Mouse (Mus musculus): Measurements from ENCODE around the gene Fdxacb1. TPM values are rescaled to one million over a fixed set of nuclear protein-coding genes. Genes with fewer than 3 reads are reported as not detected.

The Fdxacb1 gene
- polyA plus RNA-seq, 1 experiment = 3.6 TPM

- Histone ChIP-seq H3K36me3 (ENCODE audit: control insufficient read depth, insufficient read depth) (no peaks in the 10 kb centered on the region), H3K79me2 (ENCODE audit: control insufficient read depth, insufficient read depth) (peaks cover 4% of the 10 kb centered on the region), H3ac (ENCODE audit: control insufficient read depth, insufficient read length) (peak overlapping the region; percentile 71), H3K4me2 (ENCODE audit: low read depth) (peak overlapping the region; percentile 81), H3K27me3 (ENCODE audit: control insufficient read depth, insufficient read depth, insufficient read length) (no peaks in the 10 kb centered on the region), H3K4me3 (peak overlapping the region; percentile 39)
- TF ChIP-seq SRF (IDR thresholded peaks at IDR 0.05; ENCODE audit: control insufficient read depth, insufficient read length, low read depth) (no peak), POLR2A (IDR thresholded peaks at IDR 0.05; ENCODE audit: insufficient read length, low read depth) (no peak), E2F4 (IDR thresholded peaks at IDR 0.05; ENCODE audit: insufficient read depth) (no peak), REST (IDR thresholded peaks at IDR 0.05; ENCODE audit: insufficient read depth, insufficient read length) (no peak), CEBPB (IDR thresholded peaks at IDR 0.05; ENCODE audit: insufficient read depth, poor library complexity, severe bottlenecking) (no peak), TCF3 (IDR thresholded peaks at IDR 0.05; ENCODE audit: insufficient read length, low read depth) (no peak), MYOD1 (IDR thresholded peaks at IDR 0.05; ENCODE audit: control insufficient read depth in 1 of 3, insufficient read length in 2 of 3, low read depth in 2 of 3) (no peak), USF1 (IDR thresholded peaks at IDR 0.05; ENCODE audit: low read depth) (no peak), MYOG (IDR thresholded peaks at IDR 0.05; ENCODE audit: control insufficient read depth in 1 of 3, insufficient read depth in 1 of 3, insufficient read length in 2 of 3, low read depth in 2 of 3) (no peak), TCF12 (IDR thresholded peaks at IDR 0.05; ENCODE audit: insufficient read depth, poor library complexity, severe bottlenecking) (no peak), POLR2AphosphoS2 (IDR thresholded peaks at IDR 0.05; ENCODE audit: insufficient read length, low read depth) (no peak), MAX (IDR thresholded peaks at IDR 0.05; ENCODE audit: low read depth) (no peak)
These were observed 7.7 kb downstream of the Fdxacb1 start for GRCm38 (mm10) chr9:50775662-50776126.

GRCm38 (mm10) chr9:50776162-50776760, 8.2 kb downstream of the Fdxacb1 start:
- H3K4me3 ChIP-seq = peak overlapping the region; percentile 39
- H3ac ChIP-seq (ENCODE audit: control insufficient read depth, insufficient read length) = peak overlapping the region; percentile 71
- H3K79me2 ChIP-seq (ENCODE audit: control insufficient read depth, insufficient read depth) = peaks cover 4% of the 10 kb centered on the region
- H3K36me3 ChIP-seq (ENCODE audit: control insufficient read depth, insufficient read depth) = no peaks in the 10 kb centered on the region
- TF ChIP-seq TCF3 (IDR thresholded peaks at IDR 0.05; ENCODE audit: insufficient read length, low read depth) (no peak), POLR2AphosphoS2 (IDR thresholded peaks at IDR 0.05; ENCODE audit: insufficient read length, low read depth) (no peak), TCF12 (IDR thresholded peaks at IDR 0.05; ENCODE audit: insufficient read depth, poor library complexity, severe bottlenecking) (no peak), REST (IDR thresholded peaks at IDR 0.05; ENCODE audit: insufficient read depth, insufficient read length) (no peak), USF1 (IDR thresholded peaks at IDR 0.05; ENCODE audit: low read depth) (no peak), MYOD1 (IDR thresholded peaks at IDR 0.05; ENCODE audit: control insufficient read depth in 1 of 3, insufficient read length in 2 of 3, low read depth in 2 of 3) (no peak), E2F4 (IDR thresholded peaks at IDR 0.05; ENCODE audit: insufficient read depth) (no peak), SRF (IDR thresholded peaks at IDR 0.05; ENCODE audit: control insufficient read depth, insufficient read length, low read depth) (no peak), MYOG (IDR thresholded peaks at IDR 0.05; ENCODE audit: control insufficient read depth in 1 of 3, insufficient read depth in 1 of 3, insufficient read length in 2 of 3, low read depth in 2 of 3) (no peak), CEBPB (IDR thresholded peaks at IDR 0.05; ENCODE audit: insufficient read depth, poor library complexity, severe bottlenecking) (no peak), MAX (IDR thresholded peaks at IDR 0.05; ENCODE audit: low read depth) (no peak)
- no peaks in the 10 kb centered on the region for H3K27me3 ChIP-seq (ENCODE audit: control insufficient read depth, insufficient read depth, insufficient read length)
- peak overlapping the region; percentile 81 for H3K4me2 ChIP-seq (ENCODE audit: low read depth)

- H3K4me2 ChIP-seq (ENCODE audit: low read depth) = no peak overlapping the region
- no peaks in the 10 kb centered on the region for H3K79me2 ChIP-seq (ENCODE audit: control insufficient read depth, insufficient read depth)
- H3K36me3 ChIP-seq (ENCODE audit: control insufficient read depth, insufficient read depth) = peaks cover 9% of the 10 kb centered on the region
- H3ac ChIP-seq (ENCODE audit: control insufficient read depth, insufficient read length) = no peak overlapping the region
- no peak for TF ChIP-seq CEBPB (IDR thresholded peaks at IDR 0.05; ENCODE audit: insufficient read depth, poor library complexity, severe bottlenecking)
- no peak for TF ChIP-seq E2F4 (IDR thresholded peaks at IDR 0.05; ENCODE audit: insufficient read depth)
- no peaks in the 10 kb centered on the region for H3K27me3 ChIP-seq (ENCODE audit: control insufficient read depth, insufficient read depth, insufficient read length)
- no peak overlapping the region for H3K4me3 ChIP-seq
These were observed 14.1 kb downstream of the Fdxacb1 start for GRCm38 (mm10) chr9:50782155-50782554.

- no peak for TF ChIP-seq E2F4 (IDR thresholded peaks at IDR 0.05; ENCODE audit: insufficient read depth)
- TF ChIP-seq POLR2A (IDR thresholded peaks at IDR 0.05; ENCODE audit: insufficient read length, low read depth) = no peak
- TF ChIP-seq USF1 (IDR thresholded peaks at IDR 0.05; ENCODE audit: low read depth) = no peak
- no peak for TF ChIP-seq SRF (IDR thresholded peaks at IDR 0.05; ENCODE audit: control insufficient read depth, insufficient read length, low read depth)
- TF ChIP-seq MAX (IDR thresholded peaks at IDR 0.05; ENCODE audit: low read depth) = no peak
- TF ChIP-seq MYOG (IDR thresholded peaks at IDR 0.05; ENCODE audit: control insufficient read depth in 1 of 3, insufficient read depth in 1 of 3, insufficient read length in 2 of 3, low read depth in 2 of 3) = no peak
- no peak for TF ChIP-seq POLR2AphosphoS2 (IDR thresholded peaks at IDR 0.05; ENCODE audit: insufficient read length, low read depth)
- no peak for TF ChIP-seq CEBPB (IDR thresholded peaks at IDR 0.05; ENCODE audit: insufficient read depth, poor library complexity, severe bottlenecking)
- no peak for TF ChIP-seq REST (IDR thresholded peaks at IDR 0.05; ENCODE audit: insufficient read depth, insufficient read length)
- no peak for TF ChIP-seq TCF3 (IDR thresholded peaks at IDR 0.05; ENCODE audit: insufficient read length, low read depth)
- no peak for TF ChIP-seq TCF12 (IDR thresholded peaks at IDR 0.05; ENCODE audit: insufficient read depth, poor library complexity, severe bottlenecking)
- no peak for TF ChIP-seq MYOD1 (IDR thresholded peaks at IDR 0.05; ENCODE audit: control insufficient read depth in 1 of 3, insufficient read length in 2 of 3, low read depth in 2 of 3)
- no peak overlapping the region for H3K4me3 ChIP-seq
- H3K4me2 ChIP-seq (ENCODE audit: low read depth) = no peak overlapping the region
- peaks cover 10% of the 10 kb centered on the region for H3K36me3 ChIP-seq (ENCODE audit: control insufficient read depth, insufficient read depth)
- H3K79me2 ChIP-seq (ENCODE audit: control insufficient read depth, insufficient read depth) = no peaks in the 10 kb centered on the region
- no peaks in the 10 kb centered on the region for H3K27me3 ChIP-seq (ENCODE audit: control insufficient read depth, insufficient read depth, insufficient read length)
- H3ac ChIP-seq (ENCODE audit: control insufficient read depth, insufficient read length) = no peak overlapping the region
These were observed 27.2 kb downstream of the Fdxacb1 start for GRCm38 (mm10) chr9:50795266-50795665.

- Histone ChIP-seq H3K79me2 (ENCODE audit: control insufficient read depth, insufficient read depth) (no peaks in the 10 kb centered on the region), H3K4me2 (ENCODE audit: low read depth) (no peak overlapping the region), H3K4me3 (no peak overlapping the region), H3K36me3 (ENCODE audit: control insufficient read depth, insufficient read depth) (peaks cover 14% of the 10 kb centered on the region), H3ac (ENCODE audit: control insufficient read depth, insufficient read length) (no peak overlapping the region), H3K27me3 (ENCODE audit: control insufficient read depth, insufficient read depth, insufficient read length) (no peaks in the 10 kb centered on the region)
- no peak for TF ChIP-seq POLR2AphosphoS2 (IDR thresholded peaks at IDR 0.05; ENCODE audit: insufficient read length, low read depth)
- TF ChIP-seq MAX (IDR thresholded peaks at IDR 0.05; ENCODE audit: low read depth) = no peak
- TF ChIP-seq SRF (IDR thresholded peaks at IDR 0.05; ENCODE audit: control insufficient read depth, insufficient read length, low read depth) = no peak
- TF ChIP-seq TCF3 (IDR thresholded peaks at IDR 0.05; ENCODE audit: insufficient read length, low read depth) = no peak
- TF ChIP-seq MYOG (IDR thresholded peaks at IDR 0.05; ENCODE audit: control insufficient read depth in 1 of 3, insufficient read depth in 1 of 3, insufficient read length in 2 of 3, low read depth in 2 of 3) = no peak
- no peak for TF ChIP-seq MYOD1 (IDR thresholded peaks at IDR 0.05; ENCODE audit: control insufficient read depth in 1 of 3, insufficient read length in 2 of 3, low read depth in 2 of 3)
- TF ChIP-seq POLR2A (IDR thresholded peaks at IDR 0.05; ENCODE audit: insufficient read length, low read depth) = no peak
- no peak for TF ChIP-seq USF1 (IDR thresholded peaks at IDR 0.05; ENCODE audit: low read depth)
These were observed 28.7 kb downstream of the Fdxacb1 start for GRCm38 (mm10) chr9:50796776-50797175.

Data from myocyte (in vitro differentiated cells).